Mouse (Mus musculus) yolk sac, embryonic 10.5 days (tissue): ENCODE measurements around the gene Macf1.
A peak's percentile ranks its signal among the peaks of the same experiment; 100 is the strongest.
"Not testable (repeated sequence)": the region's sequence is repeated elsewhere in the genome, so short reads cannot be mapped to it uniquely, and the experiment has no call there.

Experiments
- DNase-seq: peaks from one replicate; pipeline ENCODE4 v3.0.0-alpha.2; 2017; ENCODE audit warnings: low spot score

Macf1 gene

DNA sequence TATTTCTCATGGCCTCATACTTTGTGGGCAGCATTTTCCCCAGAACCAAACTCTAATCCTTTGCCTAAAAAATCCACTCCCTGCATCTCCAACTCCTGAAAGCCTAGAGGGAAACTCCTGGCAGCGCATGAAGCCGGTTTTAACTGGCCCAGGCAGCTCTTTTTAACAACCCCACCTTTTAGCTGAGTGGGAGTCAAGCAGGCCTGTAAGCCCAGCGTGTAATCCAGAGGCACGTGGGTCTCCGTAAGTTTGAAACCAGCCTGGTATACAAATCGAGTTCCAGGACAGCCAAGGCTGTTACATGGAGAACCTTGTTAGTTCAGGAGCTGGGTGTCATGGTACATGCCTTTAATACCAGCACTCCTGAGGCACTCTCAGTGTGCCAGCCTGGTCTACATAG, 14.5 kb downstream of the Macf1 start:
- no peak for DNase-seq

DNA sequence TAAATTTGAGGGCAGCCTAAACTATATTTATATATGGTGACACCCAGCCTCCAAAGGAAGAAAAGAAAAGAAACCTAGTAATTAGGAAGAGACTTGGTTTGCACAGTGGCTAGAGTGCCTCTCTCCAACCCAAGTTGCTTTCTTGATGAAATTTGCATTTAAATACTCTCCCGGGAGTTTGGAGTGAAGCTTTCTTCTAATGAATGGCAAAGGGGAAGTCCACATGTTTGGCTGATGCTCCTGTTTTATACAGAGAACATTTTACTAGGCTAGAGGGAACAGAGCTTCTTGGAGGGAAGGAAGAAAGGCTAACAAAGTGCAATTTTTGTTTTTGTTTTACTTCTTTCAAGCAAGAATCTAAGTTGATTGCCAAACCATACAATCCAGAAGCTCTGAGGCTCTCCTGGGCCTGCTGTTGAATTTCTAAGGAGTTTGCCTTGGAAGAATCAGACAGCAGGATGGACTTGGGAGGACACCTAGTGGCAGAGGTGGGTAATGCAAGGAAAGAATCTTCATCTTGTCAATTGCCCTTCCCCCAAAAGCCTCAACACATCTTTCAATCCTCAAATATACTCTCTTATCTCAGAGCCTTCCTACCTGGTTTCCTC, 16.8 kb downstream of the Macf1 start:
- peak; percentile 75 for DNase-seq

DNA sequence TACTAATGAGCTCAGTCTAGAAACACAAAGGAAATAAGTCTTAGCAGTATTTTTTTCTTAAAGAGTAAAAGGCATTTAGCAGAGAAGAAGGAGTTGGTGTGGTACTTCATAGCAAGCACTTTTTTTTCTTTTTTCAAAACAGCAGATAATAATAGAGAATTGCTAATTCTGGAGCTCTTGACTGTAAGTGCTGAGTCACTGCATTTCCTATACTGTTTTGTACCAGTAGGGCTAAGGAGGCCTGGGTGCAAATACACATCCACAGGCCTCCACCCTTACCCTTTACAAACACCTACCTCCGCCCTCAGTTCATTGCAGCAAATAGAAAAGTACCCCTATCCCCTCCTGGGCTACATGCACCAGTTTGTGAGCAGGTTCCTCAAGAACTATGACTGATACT, 17.6 kb downstream of the Macf1 start:
- DNase-seq = no peak

DNA sequence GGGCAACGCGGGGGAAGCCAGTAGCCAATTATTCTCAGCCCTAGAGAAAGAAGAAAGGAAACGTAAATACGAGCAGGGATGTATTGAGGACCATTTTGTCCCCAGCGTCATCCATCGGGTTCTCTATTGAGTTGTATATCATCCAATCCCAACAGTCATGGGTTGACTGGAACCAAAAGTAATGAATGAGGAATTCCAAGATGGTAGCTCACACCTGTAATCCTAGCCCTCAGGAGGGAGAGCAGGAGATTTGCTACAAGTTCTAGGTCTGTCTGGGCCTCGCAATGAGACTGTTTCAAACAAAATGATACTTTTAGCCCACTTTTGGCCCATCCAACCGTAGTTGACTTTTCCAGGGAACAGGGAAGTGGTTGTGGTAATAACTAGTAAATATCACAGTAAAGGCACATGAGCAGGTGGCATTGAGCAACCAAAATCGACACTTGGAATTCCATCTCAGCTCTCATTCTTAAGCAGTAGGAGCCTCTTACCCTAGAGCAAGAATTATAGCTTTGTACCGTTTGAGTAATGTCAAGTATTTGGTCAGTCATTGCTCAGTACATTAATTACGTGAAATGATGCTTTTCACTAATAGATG, 18.4 kb downstream of the Macf1 start:
- DNase-seq = no peak

DNA sequence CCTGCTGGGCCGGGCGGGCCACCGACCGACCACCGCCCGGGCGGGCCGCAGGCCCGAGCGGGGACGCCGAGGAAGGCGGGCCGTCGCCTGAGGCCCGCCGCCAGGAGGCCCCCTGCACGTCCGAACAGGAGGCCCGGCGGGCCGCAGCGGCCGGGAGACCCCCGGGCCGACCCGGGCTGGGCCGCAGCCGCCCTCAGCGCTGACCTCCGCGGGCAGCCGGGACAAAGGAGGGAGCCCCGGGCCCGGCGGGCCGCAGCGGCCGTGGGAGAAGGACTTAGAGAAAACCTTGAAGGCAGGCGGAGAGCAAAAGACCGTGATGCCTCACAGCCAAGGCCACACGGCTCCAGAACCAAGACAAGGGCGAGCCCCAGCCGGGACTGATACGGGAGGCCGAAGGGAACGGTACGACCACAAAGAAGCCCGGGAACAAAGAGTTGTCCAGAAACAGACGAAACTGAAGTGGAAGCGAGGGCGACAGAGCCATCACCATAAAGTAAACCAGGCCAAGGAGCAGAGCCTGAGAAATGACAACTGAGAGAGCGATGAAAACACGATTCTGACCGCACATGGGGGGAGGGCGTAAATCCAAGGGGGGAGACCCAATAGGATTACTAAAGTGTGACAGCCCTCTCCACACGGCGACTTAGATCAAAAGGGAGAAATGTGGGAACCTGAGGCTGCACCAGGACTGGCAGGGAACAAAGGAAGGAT, 19.1 kb downstream of the Macf1 start:
- DNase-seq = peak; percentile 74

DNA sequence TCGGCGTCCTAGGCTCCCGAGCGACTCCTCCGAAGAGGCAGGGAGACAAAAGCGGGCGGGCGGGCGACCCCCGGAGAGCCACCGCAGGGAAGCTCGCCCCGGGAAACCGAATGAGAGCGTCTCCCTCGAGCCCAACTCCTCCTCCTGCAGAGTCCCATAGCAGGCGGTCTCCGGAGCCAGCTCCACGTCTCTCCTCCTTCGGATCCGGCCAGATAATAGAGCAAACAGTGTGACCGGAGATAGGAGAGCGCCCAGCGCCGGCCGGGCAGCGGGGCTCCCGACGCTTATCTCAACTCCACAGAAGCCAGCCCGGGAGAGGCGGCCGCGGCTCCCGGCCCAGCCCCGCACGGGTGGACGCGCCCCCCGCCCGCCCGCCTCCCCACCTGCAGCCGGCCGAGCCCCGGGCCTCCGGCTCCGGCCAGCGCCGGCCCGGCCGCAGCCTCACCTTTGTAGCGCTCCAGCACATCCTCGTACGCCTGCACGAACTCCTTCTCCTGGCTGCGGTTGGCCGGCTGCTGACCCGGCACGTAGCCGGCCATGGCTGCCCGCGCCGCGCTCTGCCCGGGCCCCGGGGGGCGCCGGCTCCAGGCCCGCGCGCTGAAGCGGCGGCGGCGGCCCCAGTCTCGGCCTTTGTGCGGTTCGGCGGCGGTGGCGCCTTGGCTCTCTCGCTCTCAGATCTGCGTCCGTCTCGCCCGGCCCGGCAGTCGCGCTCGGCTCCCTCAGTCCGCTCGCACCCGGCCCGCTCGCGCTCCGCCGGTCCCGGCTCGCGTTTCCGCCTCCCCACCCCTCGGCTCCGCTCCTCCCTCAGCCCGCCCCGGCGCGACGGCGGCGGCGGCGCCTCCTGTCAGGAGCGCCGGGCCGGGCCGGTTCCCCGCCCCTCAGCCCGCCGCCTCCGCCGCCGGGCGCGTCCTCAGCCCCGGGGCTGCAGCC, 19.9 kb downstream of the Macf1 start:
- DNase-seq = peak; percentile 79

DNA sequence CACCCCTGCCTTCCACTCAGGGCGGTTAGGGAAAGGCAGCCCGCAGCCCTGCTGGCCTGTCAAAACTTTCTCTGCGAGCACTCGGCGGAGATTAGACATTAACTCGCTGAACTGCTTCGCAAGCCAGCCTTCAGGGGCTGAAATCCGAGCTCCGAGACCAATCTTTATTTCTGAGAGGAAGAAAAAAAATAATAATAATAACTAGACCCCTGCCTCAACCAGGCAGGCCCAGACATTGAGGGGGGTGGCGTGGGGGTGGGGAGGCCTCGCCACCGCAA, 20.5 kb downstream of the Macf1 start:
- DNase-seq = no peak

DNA sequence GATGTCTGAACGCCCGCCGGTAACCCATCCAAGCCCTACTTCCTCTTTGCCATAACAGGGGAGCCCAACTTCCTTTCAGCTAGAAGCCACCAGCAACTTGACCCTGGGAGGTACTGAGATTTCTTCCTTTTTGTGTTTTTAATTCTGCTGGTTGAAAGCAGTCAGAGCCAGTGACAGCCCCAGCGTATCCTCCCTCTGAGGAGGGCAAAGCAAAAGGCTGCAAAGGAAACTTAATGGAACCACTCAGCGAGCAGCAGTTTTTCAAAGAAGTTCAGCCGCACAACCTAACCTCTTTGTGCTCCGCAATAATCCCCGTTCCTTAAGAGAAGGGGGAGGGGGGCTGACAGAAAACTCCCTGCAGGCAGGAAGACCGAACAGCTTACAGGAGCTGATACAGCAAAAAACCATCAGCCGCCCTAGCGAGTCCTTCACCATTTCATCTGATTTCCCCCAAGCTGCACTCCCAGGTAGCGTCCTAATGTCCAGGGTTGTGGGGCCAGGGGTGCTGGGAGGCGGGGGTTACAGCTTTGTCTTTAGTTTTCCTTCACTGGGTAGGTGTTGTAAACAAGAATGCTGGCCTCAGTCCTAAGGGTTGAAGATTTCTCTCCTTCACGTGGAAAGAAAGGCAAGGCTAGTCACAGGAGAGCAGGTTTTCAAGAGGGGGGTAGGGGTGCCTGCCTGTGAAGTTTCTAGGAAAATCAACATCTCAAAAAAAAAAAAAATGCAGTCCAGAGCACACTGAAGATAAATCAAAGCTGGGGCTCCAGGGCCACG, 21.1 kb downstream of the Macf1 start:
- peak; percentile 57 for DNase-seq

DNA sequence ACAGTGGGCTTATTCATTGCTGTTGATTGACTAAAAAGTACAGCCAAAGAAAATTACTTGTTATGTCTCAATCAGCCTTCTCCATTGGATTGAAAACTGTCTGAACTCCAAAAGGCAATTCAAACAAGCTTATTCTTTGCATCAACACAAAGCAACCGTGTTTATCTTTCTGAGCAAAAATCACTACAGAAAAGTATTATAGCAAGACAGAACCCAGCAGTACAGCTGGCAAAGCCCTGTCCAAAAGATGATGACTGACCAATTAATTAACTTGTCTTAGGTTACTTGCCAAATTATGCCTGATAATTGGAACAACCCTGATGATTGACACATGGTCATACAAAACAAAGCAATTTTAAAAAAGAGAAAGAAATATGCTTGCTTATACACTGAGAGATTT, 26.0 kb downstream of the Macf1 start:
- DNase-seq = no peak

DNA sequence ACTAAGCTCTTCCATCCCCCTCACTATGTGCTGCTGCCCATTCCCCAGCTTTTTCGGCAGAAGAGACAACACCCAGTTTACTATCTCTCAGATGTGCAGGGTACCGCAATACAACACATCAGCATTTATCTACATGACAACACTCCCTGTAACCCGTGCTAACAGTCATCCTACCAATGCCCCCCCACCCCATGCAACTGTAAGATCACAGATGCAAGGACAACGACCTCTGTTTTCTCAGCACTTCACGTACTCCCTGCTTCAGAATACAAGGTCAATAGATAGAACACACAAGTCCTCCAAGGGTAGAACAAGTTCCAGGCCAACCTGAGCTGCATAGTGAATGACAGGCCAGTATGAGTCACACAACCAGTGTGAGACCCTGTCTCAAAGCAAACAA, 28.9 kb downstream of the Macf1 start:
- no peak for DNase-seq

DNA sequence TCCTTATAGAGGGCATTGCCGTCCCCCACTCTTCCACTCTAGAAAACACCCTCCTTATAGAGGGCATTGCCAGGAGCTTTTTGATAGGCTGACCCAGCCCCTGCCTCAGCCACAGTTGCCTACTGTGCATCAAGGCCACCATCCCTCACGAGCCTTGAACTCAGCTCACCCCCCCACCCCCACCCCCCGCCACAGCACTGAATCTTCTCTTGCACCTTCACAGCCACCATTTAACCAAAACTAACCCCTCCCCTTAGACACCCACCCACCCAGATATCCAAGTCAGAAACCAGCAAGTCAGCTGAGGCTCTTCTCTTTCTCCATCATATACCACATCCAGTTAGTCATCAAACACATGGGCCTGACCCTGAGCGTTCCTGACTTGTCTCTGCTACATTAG, 29.6 kb downstream of the Macf1 start:
- DNase-seq = no peak

DNA sequence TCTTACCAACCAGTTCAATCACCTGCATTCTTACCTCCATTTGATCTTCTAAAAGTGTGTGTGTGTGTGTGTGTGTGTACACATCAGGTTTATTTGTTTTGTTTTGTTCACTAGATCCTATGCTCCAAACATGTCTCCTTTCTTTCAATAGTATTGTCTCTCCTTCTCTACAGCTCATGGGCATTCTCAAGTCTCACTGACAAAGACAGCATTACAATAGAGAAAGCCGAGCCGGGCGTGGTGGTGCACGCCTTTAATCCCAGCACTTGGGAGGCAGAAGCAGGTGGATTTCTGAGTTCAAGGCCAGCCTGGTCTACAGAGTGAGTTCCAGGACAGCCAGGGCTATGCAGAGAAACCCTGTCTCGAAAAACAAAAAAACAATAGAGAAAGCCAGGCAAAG, 30.7 kb downstream of the Macf1 start:
- DNase-seq = not testable (repeated sequence)

DNA sequence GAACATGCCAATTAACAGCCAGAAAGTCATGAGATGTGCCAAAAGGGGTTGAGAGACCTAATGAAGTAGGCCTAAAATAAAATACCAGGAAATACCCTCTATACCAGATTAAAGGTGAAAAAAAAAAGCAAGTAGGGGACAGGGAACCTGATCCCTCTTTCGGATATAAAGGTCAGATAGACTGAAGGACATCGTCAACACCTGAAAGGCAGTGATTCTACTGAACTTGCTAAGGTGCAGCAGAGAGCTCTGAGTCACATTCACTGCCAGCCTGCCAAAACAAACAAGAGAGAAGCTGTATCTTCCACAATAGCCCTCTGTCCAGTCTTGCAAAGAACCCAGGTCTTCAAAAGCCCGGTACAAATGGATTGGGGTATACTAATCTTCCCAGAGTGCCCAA, 32.0 kb downstream of the Macf1 start:
- DNase-seq = no peak

DNA sequence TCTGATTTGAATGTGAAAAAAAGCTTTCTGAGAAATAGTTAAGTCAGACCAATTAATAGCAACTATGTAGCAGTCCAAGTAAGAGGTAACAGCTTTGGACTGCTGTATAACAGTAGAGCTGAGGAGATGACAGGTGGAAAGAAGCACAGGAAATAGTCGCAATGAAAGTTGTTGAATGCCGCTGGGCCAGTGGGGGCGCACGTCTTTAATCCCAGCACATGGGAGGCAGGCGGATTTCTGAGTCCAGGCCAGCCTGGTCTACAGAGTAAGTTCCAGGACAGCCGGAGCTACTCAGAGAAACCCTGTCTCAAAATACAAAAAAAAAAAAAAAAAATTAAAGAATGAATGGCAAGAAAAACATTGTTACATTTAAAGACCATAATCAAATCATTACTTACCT, 35.0 kb downstream of the Macf1 start:
- no peak for DNase-seq

DNA sequence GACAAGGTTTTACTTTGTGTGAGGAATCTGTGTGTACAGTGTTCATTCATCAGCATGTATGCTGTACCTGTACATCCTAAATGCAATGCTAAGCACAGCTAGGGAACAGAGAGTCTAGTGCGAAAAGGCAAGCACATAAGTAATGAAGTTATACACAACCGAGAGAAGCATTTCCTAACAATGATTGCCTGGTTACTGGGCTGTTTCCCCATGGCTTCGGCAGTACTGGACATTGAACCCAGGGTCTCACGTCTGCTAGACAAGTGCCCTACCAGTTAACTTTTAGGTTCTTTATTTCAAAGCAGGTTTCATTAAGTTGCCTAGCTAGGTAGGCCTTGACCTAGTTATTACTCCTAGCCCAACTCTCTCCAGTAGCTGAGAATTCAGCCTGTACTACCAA, 36.5 kb downstream of the Macf1 start:
- peak; percentile 59 for DNase-seq

DNA sequence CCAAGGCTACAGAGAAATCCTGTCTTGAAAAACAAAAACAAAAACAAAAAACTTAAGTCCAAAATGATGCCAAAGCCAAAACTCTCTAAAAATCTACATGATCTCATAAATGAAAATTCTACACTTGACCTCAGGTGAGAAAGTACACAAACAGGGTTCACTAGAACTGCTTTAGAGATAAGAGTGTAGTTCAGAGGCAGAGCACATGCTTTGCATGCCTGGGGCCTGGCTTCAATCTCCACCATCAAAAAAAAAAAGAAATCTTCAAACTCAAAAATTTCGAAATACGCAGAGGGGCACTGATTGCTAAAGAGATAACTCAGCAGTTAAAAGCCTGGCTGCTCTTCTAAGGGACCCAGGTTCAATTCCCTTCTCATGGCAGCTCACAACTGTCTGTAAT, 37.1 kb downstream of the Macf1 start:
- DNase-seq = peak; percentile 37

DNA sequence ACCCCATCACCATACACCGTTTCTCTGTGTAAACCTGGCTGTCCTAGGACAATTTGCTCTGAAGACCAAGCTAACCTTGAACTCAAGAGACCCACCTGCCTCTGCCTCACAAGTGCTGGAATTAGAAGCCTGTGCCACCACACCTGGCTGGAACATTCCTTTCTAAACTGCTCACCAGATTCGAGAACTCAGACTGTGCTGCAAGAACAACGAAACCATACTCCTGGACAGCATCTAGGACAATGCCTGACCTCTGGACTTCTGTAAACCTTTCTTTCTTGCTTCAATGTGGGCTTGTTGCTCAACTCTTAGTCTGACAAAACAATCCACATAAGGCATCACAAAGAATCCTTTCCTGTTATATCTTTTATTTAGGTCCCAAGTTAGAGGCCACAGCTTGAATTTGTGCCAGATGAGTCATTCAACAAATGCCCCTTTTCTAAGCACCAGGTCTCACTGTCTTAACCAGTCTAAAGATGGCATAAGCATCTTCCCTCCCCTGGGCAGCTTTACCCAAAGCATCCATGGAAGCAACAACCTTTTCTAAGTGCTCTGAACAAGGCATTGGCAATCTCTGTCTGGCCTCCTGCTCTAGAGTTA, 38.8 kb downstream of the Macf1 start:
- no peak for DNase-seq

DNA sequence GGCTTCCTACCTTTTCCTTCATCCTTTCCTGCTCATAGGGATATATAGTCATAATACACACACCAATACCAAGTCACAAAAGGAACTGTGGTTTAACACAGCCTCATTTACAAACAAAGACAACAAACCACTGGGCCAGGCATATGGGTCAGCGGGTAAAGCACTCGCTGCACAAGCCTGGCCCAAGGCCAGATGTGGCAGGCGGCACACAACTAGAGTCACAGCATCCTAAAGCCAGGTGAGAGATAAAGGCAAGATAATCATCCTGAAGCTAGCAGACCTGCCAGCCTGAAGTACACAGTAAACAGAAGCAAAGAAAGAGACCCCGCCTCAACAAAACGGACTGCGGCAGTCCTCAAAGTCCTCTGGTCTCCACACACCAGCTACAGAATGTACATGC, 40.6 kb downstream of the Macf1 start:
- no peak for DNase-seq

DNA sequence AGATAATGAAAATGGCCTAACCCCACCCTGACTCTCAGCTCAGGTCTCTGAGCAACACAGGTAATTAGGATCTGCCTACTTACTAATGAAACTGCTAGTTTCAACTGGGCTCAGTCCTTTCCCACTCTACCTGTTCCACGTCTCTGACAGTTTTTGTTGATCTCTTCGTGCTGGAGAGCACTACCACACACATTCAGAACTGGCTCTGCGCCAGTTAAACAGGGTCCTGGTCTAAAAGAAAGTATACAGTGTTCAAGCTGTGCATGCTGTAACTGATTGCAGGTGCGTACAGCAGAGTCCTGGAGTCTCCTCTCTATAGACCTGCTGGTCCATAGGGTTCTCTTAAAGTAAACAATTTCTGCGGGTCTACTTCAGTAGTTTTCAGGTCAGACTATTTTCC, 41.3 kb downstream of the Macf1 start:
- DNase-seq = no peak

DNA sequence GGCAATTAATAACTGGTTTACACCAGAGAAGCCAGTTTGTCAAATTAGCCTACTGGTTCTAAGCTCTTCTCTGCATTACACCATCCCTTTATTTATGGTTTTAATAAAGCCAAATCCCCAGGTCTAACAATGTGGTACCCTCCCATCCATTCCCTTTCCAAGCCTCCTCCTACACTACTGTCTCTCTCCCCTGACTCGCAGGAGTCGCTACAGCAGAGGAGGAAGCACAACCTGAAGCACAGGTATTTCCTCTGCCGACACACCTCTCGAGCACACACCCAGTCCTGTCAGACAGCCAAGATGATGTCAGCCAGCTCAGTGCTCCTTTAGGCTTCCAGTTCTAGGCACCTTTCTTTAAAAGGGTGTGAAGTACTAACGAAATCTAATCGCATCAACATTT, 47.0 kb downstream of the Macf1 start:
- DNase-seq = no peak

DNA sequence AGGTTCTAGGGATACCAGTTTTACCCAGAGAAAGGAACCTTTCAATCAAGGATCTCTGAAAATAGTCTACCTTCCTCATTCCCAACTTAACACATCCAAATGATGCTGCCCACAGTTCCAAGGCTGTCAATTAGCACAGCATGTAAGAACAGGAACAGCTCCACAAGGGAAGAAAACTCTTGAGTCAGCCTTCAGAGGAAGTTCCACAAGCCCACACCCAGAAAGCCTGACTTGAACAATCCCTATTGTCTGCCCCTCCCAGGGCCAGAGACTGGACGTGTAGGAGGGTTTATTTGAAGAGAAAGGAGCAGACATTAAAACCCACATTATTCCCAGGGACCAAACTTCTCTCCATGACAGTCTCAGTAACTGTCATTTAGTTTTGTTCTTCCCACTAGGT, 48.7 kb downstream of the Macf1 start:
- DNase-seq = no peak

DNA sequence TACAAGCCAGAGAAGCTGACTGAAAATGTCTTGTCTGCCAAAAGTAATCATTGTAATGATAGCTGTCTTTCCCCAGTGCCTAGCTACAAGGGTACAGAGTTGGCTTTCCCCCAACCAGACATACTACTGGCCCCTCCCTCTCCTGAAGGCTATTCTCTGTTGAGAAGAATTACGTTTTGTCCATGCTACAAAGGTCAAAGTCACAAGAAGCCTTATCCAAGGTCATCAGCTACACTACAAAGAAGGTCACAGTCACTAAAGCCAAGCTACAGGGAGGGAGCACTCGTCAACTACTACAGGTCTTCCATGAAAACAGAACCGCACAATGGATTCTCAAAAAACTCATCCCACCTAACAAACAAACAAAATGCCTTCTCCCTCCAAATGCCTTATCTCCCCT, 49.7 kb downstream of the Macf1 start:
- DNase-seq = no peak
